Mouse (Mus musculus) heart, adult 2 months (tissue): ENCODE measurements around the gene Trir. TPM values are rescaled to one million over a fixed set of nuclear protein-coding genes. Genes with fewer than 3 reads are reported as not detected.

Experiments used
- DNase-seq, 2 experiments: peaks; one replicate each; pipeline ENCODE4 v3.0.0; 2021
- H3K27ac ChIP-seq: fragments of 200-600 bp; 2 replicates; pipeline ENCODE4 v1.8.1; 2022
- H3K27me3 ChIP-seq: fragments of 200-500 bp; 2 replicates; pipeline ENCODE4 v1.6.1; 2012; ENCODE audit warnings: mild to moderate bottlenecking, low read length, inconsistent platforms, mixed read lengths; ENCODE audit not compliant: control insufficient read depth, insufficient read depth
- H3K36me3 ChIP-seq: fragments of 200-500 bp; 2 replicates; pipeline ENCODE4 v1.6.1; 2012; ENCODE audit warnings: low read length, inconsistent platforms; ENCODE audit not compliant: control insufficient read depth, insufficient read depth
- H3K4me1 ChIP-seq: fragments of 200-500 bp; 2 replicates; pipeline ENCODE4 v1.6.1; 2011; ENCODE audit warnings: low read length; ENCODE audit not compliant: control insufficient read depth, insufficient read depth
- H3K4me3 ChIP-seq: fragments of 200-600 bp; 2 replicates; pipeline ENCODE4 v1.8.1; 2022
- H3K79me2 ChIP-seq: fragments of 200-500 bp; replicated peaks from 2 replicates; pipeline ENCODE4 v1.6.1; 2012; ENCODE audit warnings: mild to moderate bottlenecking, inconsistent platforms, low read length, moderate library complexity, mixed read lengths; ENCODE audit not compliant: control insufficient read depth, insufficient read depth
- H3K9ac ChIP-seq: fragments of 200-500 bp; 2 replicates; pipeline ENCODE4 v1.6.1; 2012; ENCODE audit warnings: low read depth, mild to moderate bottlenecking, control low read depth, inconsistent platforms, low read length, mixed read lengths
- CTCF ChIP-seq: fragments of 200-600 bp; IDR thresholded peaks from 2 replicates; pipeline ENCODE4 v1.8.1; 2022; ENCODE audit warnings: antibody characterized with exemption, mild to moderate bottlenecking, moderate library complexity
- EP300 ChIP-seq: fragments of 200-500 bp; IDR thresholded peaks from 2 replicates; pipeline ENCODE4 v1.6.1; 2011; ENCODE audit warnings: low read depth, low read length, control low read depth; ENCODE audit not compliant: insufficient read depth
- POLR2A ChIP-seq: fragments of 200-500 bp; IDR thresholded peaks from 2 replicates; pipeline ENCODE4 v1.6.1; 2011; ENCODE audit warnings: mild to moderate bottlenecking, low read depth, low read length, control low read depth; ENCODE audit not compliant: insufficient read depth
- WGBS: fragments of 180-500 bp; shearing (Covaris S2); methylation state at CpG from one replicate; pipeline ENCODE4 v1.1.7; 2018; 5-methylcytosine and 5-hydroxymethylcytosine counted together
- intact Hi-C: fragments of 180-260 bp; cut with DNase I; formaldehyde crosslinking; loops from one replicate; pipeline ENCODE4 v1.15.1; 2025
- polyA plus RNA-seq: library from polyadenylated mRNA; depleted of rRNA; stranded (reverse); fragments of >200 nt; gene quantifications from 2 replicates; pipeline ENCODE4 v1.2.3, GENCODE M21; 2012
- total RNA-seq, 2 experiments: library from RNA; stranded (reverse); gene quantifications; 2 replicates each; pipeline ENCODE4 v1.2.3; 2021

Trir gene
- total and polyA plus RNA-seq, 3 experiments: 47.2 to 94.1 (median 81.5) TPM

DNA sequence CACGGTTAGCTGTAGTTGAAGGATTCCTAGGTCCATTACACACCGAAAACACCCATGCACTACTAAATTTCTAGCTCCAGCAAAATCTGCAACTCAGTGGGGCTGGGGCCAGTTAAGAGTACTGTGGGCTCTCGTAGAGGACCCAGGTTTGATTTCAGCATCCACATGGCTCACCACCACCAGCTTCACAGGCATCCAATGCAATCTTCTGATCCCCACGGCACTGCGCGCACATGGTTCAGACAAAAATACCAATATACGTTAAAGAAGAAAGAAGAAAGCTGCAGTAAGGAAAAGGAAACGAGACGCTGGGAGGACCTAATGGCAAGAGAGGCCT, 9.7 kb downstream of the Trir start:
- under 1% methylated on average over 9 of the region's 9 CpGs for WGBS
- Histone ChIP-seq H3K4me3 (peak overlapping the region; percentile 76), H3K79me2 (peaks cover 5% of the 10 kb centered on the region), H3K27me3 (no peaks in the 10 kb centered on the region), H3K27ac (peak overlapping the region; percentile 96), H3K36me3 (peaks cover 9% of the 10 kb centered on the region), H3K9ac (peak overlapping the region; percentile 83), H3K4me1 (peaks cover 7% of the 10 kb centered on the region)
- no peak for DNase-seq
- TF ChIP-seq EP300: no peak
- peak; percentile 79; the same call in 1 of the 2 replicates for TF ChIP-seq POLR2A
- no peak for TF ChIP-seq CTCF
- intact Hi-C loops: loop anchor here (5.0 kb wide), 1 partner anchor 36 kb away; the partner anchor contains the start of gene Dhps

DNA sequence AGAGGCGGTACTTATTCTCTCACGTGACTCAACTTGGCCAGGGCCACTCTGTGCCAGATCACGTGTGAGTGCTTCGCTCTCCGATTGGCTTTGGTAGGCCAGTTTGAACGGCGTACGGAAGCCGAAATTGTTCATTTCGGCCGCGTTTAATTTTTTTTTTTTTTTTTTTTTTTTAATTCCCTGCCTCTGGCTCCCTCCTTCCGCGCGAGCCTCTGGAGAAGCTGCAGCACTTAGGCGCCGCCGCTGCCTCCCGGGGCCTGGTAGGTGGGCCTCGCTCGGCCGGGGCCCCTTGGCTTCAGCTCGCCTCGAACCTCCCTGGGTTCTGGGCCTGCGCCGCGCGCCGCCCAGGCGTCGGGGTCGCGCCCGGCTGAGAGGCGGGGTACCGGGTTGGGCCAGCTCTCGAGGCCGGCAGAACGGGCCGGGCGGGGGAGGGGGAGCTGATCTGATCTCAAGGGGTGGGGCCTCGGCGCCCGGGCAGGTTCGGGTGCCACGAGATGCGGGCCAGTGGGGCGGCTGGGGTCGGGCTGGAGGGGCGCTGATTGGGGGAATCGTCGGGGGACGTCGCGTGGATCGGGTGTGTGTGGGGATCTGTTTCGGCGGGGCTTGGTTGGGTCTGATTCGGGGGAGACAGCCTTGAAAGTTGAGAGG, 10.2 kb downstream of the Trir start, which contains the start of gene Tnpo2:
TSS of gene Tnpo2 (plus strand) at position 198 of the 648 bp plus-strand sequence.
- intact Hi-C loops: loop anchor here (5.0 kb wide), 1 partner anchor 35 kb away; the partner anchor contains the start of gene Dhps
- under 1% methylated on average over 59 of the region's 59 CpGs for WGBS

DNA sequence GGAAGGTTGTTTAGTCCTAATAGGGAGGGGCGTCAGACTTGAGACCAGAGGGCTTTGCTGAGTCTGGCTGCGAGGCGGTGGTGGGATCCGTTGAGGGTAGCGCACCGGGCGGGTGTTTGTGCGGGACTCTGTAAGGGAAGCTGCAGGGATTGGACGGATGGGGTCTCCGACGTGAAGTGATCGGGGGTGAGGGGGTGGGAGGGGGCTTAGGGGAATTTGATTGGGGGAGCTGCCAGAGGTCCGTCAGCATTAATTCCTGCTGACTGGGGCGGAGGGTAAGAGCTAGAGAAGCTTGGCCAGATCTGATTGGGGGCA, 10.7 kb downstream of the Trir start:
- 1% methylated on average over 14 of the region's 14 CpGs for whole genome bisulfite sequencing
- intact Hi-C loops: loop anchor here (5.0 kb wide), 1 partner anchor 35 kb away; the partner anchor contains the start of gene Dhps
- TF ChIP-seq CTCF (no peak), EP300 (no peak), POLR2A (no peak)
- H3K27me3 ChIP-seq: no peaks in the 10 kb centered on the region
- H3K4me1 ChIP-seq: peaks cover 7% of the 10 kb centered on the region
- H3K4me3 ChIP-seq: peak overlapping the region; percentile 76
- DNase-seq: no peak
- peaks cover 5% of the 10 kb centered on the region for H3K79me2 ChIP-seq
- H3K36me3 ChIP-seq: peaks cover 5% of the 10 kb centered on the region
- H3K27ac ChIP-seq: peak overlapping the region; percentile 96
- peak overlapping the region; percentile 94 for H3K9ac ChIP-seq

More for the DNA sequence above, 10.2 kb downstream of the Trir start, which contains the start of gene Tnpo2:
- Histone ChIP-seq H3K4me3 (peak within 1 kb of the TSS; percentile 76), H3K27ac (peak within 1 kb of the TSS; percentile 96), H3K36me3 (peaks cover 9% of the 10 kb centered on the region), H3K9ac (peak within 1 kb of the TSS; percentile 94), H3K79me2 (peaks cover 5% of the 10 kb centered on the region), H3K4me1 (peaks cover 7% of the 10 kb centered on the region), H3K27me3 (no peaks in the 10 kb centered on the region)
- DNase-seq: peak; percentile 87 to 92
- no peak; the same call in 1 of the 2 replicates for TF ChIP-seq POLR2A
- TF ChIP-seq EP300: peak; percentile 64; the same call in 1 of the 2 replicates
- TF ChIP-seq CTCF: no peak

GRCm38 (mm10) chr8:85037681-85038531, 11.3 kb downstream of the Trir start:
- Histone ChIP-seq H3K9ac (peak overlapping the region; percentile 94), H3K27ac (peak overlapping the region; percentile 96), H3K36me3 (peaks cover under 1% of the 10 kb centered on the region; the same call in 1 of the 2 replicates), H3K27me3 (no peaks in the 10 kb centered on the region), H3K4me3 (peak overlapping the region; percentile 76), H3K79me2 (peaks cover 5% of the 10 kb centered on the region), H3K4me1 (peaks cover 6% of the 10 kb centered on the region)
- WGBS: under 1% methylated on average over 57 of the region's 57 CpGs
- intact Hi-C loops: loop anchor here (5.0 kb wide), 1 partner anchor 34 kb away; the partner anchor contains the start of gene Dhps
- peak; percentile 68 to 71 for DNase-seq
- no peak for TF ChIP-seq CTCF
- no peak for TF ChIP-seq POLR2A
- TF ChIP-seq EP300: no peak

DNA sequence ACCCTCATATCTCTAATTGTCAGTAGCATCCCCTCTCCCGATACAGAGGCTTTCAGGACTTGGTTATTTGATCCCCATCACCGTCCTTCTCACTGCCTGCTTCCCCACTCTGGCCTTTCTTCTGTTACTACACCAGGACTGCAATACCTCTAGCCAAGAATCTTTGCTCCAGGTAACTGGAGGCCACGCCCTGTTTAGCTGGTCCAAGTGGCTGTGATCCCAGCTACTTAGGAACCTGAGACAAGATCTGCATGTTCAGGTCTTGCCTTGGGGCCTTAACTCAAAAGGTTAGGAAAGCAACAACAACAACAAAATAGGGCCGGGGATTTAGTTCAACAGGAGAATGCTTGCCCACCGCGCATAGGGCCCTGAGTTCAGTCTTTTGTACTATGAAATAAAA, 17.0 kb downstream of the Trir start:
- no peak for DNase-seq
- intact Hi-C loops: no loop called here
- Histone ChIP-seq H3K36me3 (no peaks in the 10 kb centered on the region), H3K4me1 (no peaks in the 10 kb centered on the region; the same call in 1 of the 2 replicates), H3K79me2 (peaks cover 5% of the 10 kb centered on the region), H3K27me3 (no peaks in the 10 kb centered on the region), H3K9ac (no peak overlapping the region), H3K27ac (no peak overlapping the region), H3K4me3 (no peak overlapping the region)
- no peak for TF ChIP-seq CTCF
- TF ChIP-seq POLR2A: no peak
- no peak for TF ChIP-seq EP300
- WGBS: 95% methylated on average over 6 of the region's 6 CpGs
